ENCODE assay signal across 10 mouse cellular contexts in genomic region chr3:82274196-82274937, GRCm38 (mm10).
DNase-seq lines count a peak whose midpoint lies in the region; ATAC-seq lines count a peak whose summit lies in the region.
"Had no signal": no experiment of that assay in that cellular context is flagged by ENCODE, and none has a peak within 500 bp of the region (broad histone marks: within the 10 kb centered on the region; RNA-seq: fewer than 3 reads in every experiment).

No protein-coding gene starts in this region.

- WGBS in neural tube, embryonic 14.5 days: 51% methylated on average over 6 of the region's 6 CpGs
- WGBS in hindbrain, embryonic 14.5 days: 35% methylated on average over 6 of the region's 6 CpGs

- no peaks in the 10 kb centered on the region for H3K27me3 ChIP-seq in neural tube, embryonic 14.5 days (ENCODE audit: control insufficient read depth, insufficient read depth, low read length)
- no peaks in the 10 kb centered on the region for H3K27me3 ChIP-seq in hindbrain, embryonic 14.5 days (ENCODE audit: control insufficient read depth, insufficient read depth, low read length)
- H3K27me3 ChIP-seq: limb, embryonic 13.5 days had no signal

- no peak overlapping the region for H3K4me2 ChIP-seq in neural tube, embryonic 14.5 days (ENCODE audit: low read depth, low read length)
- H3K4me2 ChIP-seq in hindbrain, embryonic 14.5 days (replicated peaks): no peak overlapping the region
- H3K4me2 ChIP-seq: limb, embryonic 13.5 days had no signal

- H3K27ac ChIP-seq in neural tube, embryonic 14.5 days (ENCODE audit: low read depth, low read length): peak overlapping the region; percentile 11; the same call in 1 of the 2 replicates
- peak overlapping the region; percentile 64 for H3K27ac ChIP-seq in hindbrain, embryonic 14.5 days
- H3K27ac ChIP-seq: limb, embryonic 13.5 days had no signal

- no peaks in the 10 kb centered on the region for H3K36me3 ChIP-seq in neural tube, embryonic 14.5 days (ENCODE audit: control insufficient read depth, insufficient read depth, low read length)
- H3K36me3 ChIP-seq in hindbrain, embryonic 14.5 days (replicated peaks; ENCODE audit: control insufficient read depth, insufficient read depth): no peaks in the 10 kb centered on the region
- H3K36me3 ChIP-seq: limb, embryonic 13.5 days had no signal

- peaks cover 10% of the 10 kb centered on the region; the same call in 1 of the 2 replicates for H3K4me1 ChIP-seq in neural tube, embryonic 14.5 days (ENCODE audit: control insufficient read depth, insufficient read depth, low read length)
- peaks cover 8% of the 10 kb centered on the region for H3K4me1 ChIP-seq in hindbrain, embryonic 14.5 days (replicated peaks; ENCODE audit: control insufficient read depth, insufficient read depth, low read length)

- H3K9ac ChIP-seq in neural tube, embryonic 14.5 days (replicated peaks; ENCODE audit: low read depth, low read length): no peak overlapping the region
- H3K9ac ChIP-seq in hindbrain, embryonic 14.5 days: peak overlapping the region; percentile 34; the same call in 1 of the 2 replicates
- H3K9ac ChIP-seq: limb, embryonic 13.5 days had no signal

- no peaks in the 10 kb centered on the region for H3K9me3 ChIP-seq in neural tube, embryonic 14.5 days (ENCODE audit: control insufficient read depth, low read length)
- H3K9me3 ChIP-seq in hindbrain, embryonic 14.5 days (ENCODE audit: control insufficient read depth, low read length): no peaks in the 10 kb centered on the region
- H3K9me3 ChIP-seq: limb, embryonic 13.5 days had no signal

- peak; percentile 57; the same call in 1 of the 2 replicates for ATAC-seq in neural tube, embryonic 14.5 days (ENCODE audit: low read depth)
- ATAC-seq in hindbrain, embryonic 14.5 days (ENCODE audit: low FRiP score): peak; percentile 73; the same call in 1 of the 2 replicates
- no peak for ATAC-seq in activated CD4-positive, CD25-positive, alpha-beta regulatory T cell, adult 4 months

- no peak overlapping the region for H3K4me3 ChIP-seq in neural tube, embryonic 14.5 days (ENCODE audit: low read depth, low read length)
- no peak overlapping the region for H3K4me3 ChIP-seq in hindbrain, embryonic 14.5 days (replicated peaks; ENCODE audit: low read length)
- H3K4me3 ChIP-seq: erythroblast, embryonic 14.5 days; limb, embryonic 13.5 days had no signal

- DNase-seq in embryo, embryonic 11 days: peak; percentile 16
- no peak for DNase-seq in embryo, embryonic 10.5 days (ENCODE audit: low spot score)
- no peak for DNase-seq in neural tube, embryonic 10.5 days (ENCODE audit: extremely low spot score, low spot score)
- DNase-seq in hindbrain, embryonic 14.5 days (ENCODE audit: low spot score): no peak
- DNase-seq in retina, embryonic 14.5 days (ENCODE audit: low spot score): peak; percentile 14
- no peak for DNase-seq in T-cell, adult 2 months (ENCODE audit: low spot score)

Comparison
In these comparisons a context has a peak if more than half of its experiments do, and no peak if none do; other contexts are left out.
1. DNase-seq: peak in embryo, embryonic 11 days (single experiment) and retina, embryonic 14.5 days (single experiment); none in embryo, embryonic 10.5 days (single experiment), neural tube, embryonic 10.5 days (single experiment), hindbrain, embryonic 14.5 days (single experiment) and T-cell, adult 2 months (single experiment).